Mouse (Mus musculus): Measurements from ENCODE around the gene Atxn3. TPM values are rescaled to one million over a fixed set of nuclear protein-coding genes. Genes with fewer than 3 reads are reported as not detected.

Gene Atxn3
- 50.4 and 79.0 TPM in 2 replicates for total RNA-seq (2017)

- ATAC-seq (replicated peaks; ENCODE audit: low read depth, poor library complexity, severe bottlenecking), result peak; percentile 96
These were observed at the start of gene Atxn3 for GRCm38 (mm10) chr12:101957942-101958544. Atxn3 (minus strand) TSS chr12:101958246.

DNA sequence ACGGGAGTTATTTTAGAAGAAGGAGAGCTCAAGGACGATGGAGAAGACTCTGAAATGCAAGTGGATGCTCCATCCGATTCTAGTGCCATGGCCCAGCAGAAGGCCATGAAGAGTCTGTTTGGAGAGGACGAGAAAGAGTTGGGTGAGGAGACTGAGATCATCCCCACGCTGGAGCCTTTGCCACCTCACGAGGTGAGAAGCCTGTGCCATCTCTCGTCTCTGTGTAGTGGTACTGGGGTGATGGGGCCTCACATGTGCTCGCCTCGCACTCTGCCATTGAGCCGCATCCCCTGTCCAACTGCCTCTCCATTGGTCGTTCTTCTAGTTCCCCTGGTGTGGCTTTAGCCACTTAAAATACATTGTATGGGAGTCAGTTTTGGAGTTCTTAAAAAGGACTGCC lies 42.7 kb upstream of the Atxn3 start:
- ATAC-seq (replicated peaks; ENCODE audit: low read depth, poor library complexity, severe bottlenecking), result no peak

DNA sequence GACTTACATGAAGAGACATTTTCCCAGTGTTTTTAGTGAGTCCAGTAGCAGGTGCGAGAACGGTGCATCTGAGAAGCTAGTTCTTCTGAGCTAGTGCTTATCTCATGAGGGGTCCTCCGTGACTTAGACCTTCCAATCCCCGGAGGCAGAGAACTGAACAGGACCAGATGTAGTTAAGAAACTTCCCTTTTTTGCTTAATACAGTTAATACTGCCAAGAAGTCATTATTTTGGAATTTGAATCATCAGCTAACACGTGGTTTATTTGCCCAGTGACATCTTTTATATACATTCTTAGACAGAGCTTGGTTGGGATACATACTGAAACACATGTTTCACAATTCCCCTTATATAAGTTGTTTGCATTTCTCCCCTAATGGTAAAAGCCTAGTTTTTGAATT lies 40.9 kb upstream of the Atxn3 start:
- no peak for ATAC-seq (replicated peaks; ENCODE audit: low read depth, poor library complexity, severe bottlenecking)

DNA sequence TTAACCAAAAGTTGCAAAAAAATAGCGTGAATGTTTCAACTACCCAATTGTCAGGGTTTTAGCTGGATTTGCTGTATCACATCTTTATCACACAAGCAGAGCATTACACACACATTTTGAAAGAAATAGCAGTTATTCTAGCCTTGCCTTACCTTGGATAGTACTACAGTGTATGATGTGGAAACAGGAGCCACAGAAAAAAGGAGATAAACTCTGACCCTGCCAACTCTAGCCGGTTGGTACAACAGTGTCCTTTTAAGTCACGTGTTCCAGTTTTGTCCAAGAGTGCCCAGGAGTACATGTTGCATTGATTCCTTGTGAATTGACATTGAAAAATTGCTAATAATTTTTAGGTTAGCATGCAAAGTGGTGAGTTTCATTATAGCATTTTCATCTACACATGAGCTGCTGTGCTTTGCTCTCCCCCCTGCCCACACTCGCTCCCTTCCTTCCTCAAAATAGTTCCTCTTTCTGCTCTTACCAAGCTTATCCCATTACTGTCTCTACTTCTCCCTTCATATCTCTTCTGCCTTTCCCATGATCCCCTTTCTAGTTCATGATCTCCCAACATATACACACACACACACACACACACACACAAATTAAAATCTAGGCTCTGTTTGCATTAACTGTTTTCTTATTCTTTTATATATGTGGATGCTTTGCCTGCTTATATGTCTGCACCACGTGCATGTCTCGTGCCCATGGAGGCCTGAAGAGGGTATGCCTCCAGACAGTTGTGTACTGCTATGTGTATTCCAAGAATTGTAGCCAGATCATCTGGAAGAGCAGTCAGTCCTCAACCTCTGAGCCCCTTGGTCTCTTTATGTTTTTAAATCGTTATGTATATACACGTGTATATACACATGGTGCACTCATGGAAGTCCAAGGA lies 36.8 kb upstream of the Atxn3 start:
- ATAC-seq (replicated peaks; ENCODE audit: low read depth, poor library complexity, severe bottlenecking), result peak; percentile 97

DNA sequence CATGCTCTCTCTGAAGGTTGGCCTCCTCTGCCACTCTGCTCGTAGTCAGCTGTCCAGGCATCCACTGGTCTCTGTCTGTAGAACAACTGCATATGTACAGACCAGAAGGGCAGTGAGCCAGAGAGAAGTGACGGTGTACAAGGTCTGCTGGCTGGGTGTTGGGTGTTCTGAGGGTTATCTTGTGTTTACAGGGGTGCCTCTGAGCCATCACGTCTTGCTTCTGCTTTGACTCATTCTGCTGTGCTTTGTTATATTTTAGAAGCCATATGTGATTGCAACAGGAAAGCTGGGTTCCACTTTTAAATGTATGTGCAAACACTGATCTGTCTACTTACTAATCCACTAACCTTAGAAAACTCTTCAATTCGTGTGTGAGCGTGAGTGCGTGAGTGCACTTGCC lies 29.6 kb upstream of the Atxn3 start:
- no peak for ATAC-seq (replicated peaks; ENCODE audit: low read depth, poor library complexity, severe bottlenecking)

- ATAC-seq (replicated peaks; ENCODE audit: low read depth, poor library complexity, severe bottlenecking), result peak; percentile 64
These were observed 27.1 kb upstream of the Atxn3 start for GRCm38 (mm10) chr12:101985110-101985509.

GRCm38 (mm10) chr12:101982977-101983376 lies 24.9 kb upstream of the Atxn3 start:
- no peak for ATAC-seq (replicated peaks; ENCODE audit: low read depth, poor library complexity, severe bottlenecking)

DNA sequence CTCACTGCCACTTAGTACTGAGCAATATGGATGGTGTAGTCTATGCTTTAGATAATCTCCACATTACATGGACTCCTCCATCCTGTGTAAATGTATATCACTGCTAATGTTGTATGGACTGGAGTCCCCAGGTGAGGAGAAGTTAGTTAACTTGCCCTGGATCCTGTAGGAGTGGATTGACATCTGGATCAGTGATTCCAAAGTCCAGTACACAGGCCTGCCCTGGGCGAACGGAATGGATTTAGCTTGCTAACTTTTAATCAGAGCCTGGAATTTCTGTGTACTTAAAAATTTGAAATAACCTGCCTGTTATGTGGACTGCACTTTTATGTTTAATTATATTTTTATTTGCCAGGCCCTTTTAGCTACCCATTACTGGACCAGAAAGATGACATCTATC lies 23.5 kb upstream of the Atxn3 start:
- no peak for ATAC-seq (replicated peaks; ENCODE audit: low read depth, poor library complexity, severe bottlenecking)

- ATAC-seq (replicated peaks; ENCODE audit: low read depth, poor library complexity, severe bottlenecking), result peak; percentile 36
These were observed 22.2 kb upstream of the Atxn3 start for GRCm38 (mm10) chr12:101980266-101980665.

DNA sequence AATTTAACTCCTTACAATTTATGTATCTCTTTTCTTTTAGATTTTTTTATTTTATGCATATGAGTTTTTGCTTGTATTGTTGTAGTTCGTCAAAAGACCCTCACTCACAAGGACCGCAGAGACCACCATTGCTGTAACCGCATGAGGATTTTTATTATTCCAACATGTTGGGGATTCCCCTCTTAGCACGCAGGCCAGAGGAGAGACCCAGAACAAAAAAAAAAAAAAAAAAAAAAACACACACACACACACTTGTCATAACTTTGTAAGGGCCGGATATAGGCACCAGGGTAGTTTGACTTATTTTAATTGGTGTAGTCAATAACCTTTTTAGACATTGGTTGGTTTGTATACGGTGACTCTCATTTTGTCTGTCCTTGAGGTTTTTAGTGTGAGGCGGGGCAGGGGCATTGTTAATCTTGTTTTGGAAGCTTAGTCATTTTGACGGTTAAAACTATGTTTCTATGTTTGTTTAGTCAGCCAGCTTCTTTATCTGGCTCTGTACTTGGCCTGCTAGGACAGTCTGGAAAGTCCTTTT lies 21.2 kb upstream of the Atxn3 start:
- no peak for ATAC-seq (replicated peaks; ENCODE audit: low read depth, poor library complexity, severe bottlenecking)

GRCm38 (mm10) chr12:101978588-101978987 lies 20.5 kb upstream of the Atxn3 start:
- no peak for ATAC-seq (replicated peaks; ENCODE audit: low read depth, poor library complexity, severe bottlenecking)

DNA sequence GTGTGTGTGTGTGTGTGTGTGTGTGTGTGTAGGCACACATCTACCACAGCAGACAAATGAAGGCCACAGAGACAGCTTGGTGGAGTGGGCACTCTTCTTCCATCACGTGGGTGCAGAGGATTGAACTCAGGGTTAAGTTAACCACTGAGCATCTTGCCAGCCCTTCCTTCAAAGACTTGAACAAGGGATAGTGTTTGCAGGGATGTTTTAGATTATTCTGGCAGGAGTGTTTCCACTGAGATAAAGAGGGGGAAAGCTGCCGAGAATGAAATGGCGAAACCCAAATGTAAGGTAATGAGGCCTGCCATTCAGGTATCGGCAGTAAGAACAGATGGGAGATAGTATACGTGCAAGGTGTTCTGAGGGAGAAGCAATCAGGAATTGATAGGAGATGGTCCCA lies 20.1 kb upstream of the Atxn3 start:
- ATAC-seq (replicated peaks; ENCODE audit: low read depth, poor library complexity, severe bottlenecking), result no peak

DNA sequence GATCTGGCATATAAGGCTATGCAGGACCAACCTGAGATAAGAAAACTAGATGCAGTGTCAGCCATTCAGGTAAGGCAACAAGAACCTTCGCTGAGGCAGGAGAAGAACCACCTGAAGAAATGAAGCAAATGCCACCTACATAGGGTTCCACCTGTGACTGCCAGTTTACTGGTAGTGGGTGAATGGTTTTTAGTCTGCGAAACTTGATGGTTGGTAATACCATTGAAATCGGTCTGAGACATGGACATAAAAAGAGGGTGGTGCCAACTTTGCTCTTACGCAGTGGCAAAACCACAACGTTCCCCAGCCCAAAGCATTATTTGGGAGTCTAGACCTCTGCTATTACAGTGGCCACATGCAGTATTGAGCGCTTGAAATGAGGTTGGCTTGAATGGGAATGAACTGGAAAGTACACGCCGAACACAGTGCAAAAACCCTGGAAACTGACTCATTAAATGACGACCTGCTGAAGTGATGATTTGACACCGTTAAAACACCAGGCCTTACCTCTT lies 19.4 kb upstream of the Atxn3 start:
- no peak for ATAC-seq (replicated peaks; ENCODE audit: low read depth, poor library complexity, severe bottlenecking)

GRCm38 (mm10) chr12:101976651-101977403 lies 18.8 kb upstream of the Atxn3 start:
- ATAC-seq (replicated peaks; ENCODE audit: low read depth, poor library complexity, severe bottlenecking), result no peak

- ATAC-seq (replicated peaks; ENCODE audit: low read depth, poor library complexity, severe bottlenecking), result peak; percentile 69
These were observed 17.8 kb upstream of the Atxn3 start, which contains the start of gene Cpsf2 for GRCm38 (mm10) chr12:101975601-101976571. Cpsf2 (plus strand) TSS chr12:101975988.

DNA sequence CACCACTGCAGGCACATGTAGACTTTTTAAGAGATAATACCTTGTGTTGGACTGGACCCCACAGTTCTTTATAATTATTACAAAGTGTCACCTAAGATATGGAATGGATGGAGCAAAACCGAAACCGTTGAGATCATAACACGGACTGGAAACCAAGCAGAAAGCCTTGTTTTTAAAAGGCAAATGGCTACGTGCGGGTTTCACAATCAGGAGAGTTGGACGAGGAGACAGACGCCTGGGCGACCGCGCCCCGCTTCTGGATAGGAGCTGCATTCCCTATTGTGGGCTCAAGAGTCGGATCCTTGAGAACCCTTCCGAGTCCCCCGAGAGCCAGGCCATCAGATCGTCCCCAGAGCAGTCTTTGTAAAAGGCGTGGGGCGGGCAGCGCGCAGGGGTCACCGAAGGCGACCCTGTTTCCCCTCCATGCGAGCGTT lies 17.1 kb upstream of the Atxn3 start:
- 0 out of 2 replicates have a peak, but pooled peaks have one; percentile 2 for ATAC-seq (replicated peaks; ENCODE audit: low read depth, poor library complexity, severe bottlenecking)

DNA sequence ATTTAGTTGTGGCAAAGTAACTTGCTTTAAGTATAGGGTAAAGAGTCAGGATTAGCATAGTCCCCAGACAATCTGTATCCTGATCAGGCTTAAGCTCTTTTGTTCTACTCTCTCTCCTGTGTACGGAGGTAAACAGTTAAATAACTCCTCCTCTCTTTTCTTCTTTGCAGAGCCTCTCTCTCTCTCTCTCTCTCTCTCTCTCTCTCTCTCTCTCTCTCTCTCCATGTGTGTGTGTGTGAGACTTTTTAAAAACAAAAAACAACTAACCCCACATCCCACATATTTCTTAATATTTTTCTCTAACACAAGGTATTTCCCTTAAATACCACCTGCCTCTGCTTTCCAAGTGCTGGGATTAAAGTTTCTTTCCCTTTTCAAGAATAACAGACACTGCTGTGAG lies 16.5 kb upstream of the Atxn3 start:
- no peak for ATAC-seq (replicated peaks; ENCODE audit: low read depth, poor library complexity, severe bottlenecking)

DNA sequence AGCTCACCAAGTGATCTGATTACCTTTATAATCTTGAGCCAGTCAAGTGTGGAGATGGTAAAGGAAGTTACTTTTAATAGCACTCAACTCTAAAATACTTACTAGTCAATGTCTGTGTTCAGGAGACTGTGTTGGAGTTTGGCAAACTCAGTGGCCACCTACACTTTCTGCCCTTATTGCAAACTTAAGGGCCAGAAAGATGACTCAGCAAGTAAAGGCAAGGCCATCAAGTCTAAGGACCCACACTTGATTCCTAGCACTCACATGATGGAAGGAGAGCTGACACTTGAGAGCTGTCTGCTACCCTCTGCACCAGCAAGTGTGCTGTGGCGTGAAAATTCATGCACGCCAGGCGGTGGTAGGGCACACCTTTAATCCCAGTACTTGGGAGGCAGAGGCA lies 14.2 kb upstream of the Atxn3 start:
- no peak for ATAC-seq (replicated peaks; ENCODE audit: low read depth, poor library complexity, severe bottlenecking)

- ATAC-seq (replicated peaks; ENCODE audit: low read depth, poor library complexity, severe bottlenecking), result no peak
These were observed 13.3 kb upstream of the Atxn3 start for GRCm38 (mm10) chr12:101971311-101971710.

Measured in common myeloid progenitor, adult 5-6 weeks (primary cell).